Mouse (Mus musculus) neutrophil, adult 5-6 weeks (primary cell): ENCODE results near the gene Arid1b. TPM values are rescaled to one million over a fixed set of nuclear protein-coding genes. Genes with fewer than 3 reads are reported as not detected.

ENCODE experiments used
- ATAC-seq: fragments of 151-379, 151-347 bp; 2 replicates; pipeline ENCODE4 v1.8.0; 2017; ENCODE audit warnings: mild to moderate bottlenecking, moderate TSS enrichment; ENCODE audit not compliant: insufficient number of reproducible peaks, poor library complexity, low FRiP score, severe bottlenecking; ENCODE audit errors: extremely low read depth
- total RNA-seq: library from RNA; stranded (forward); fragments of 200-1000 nt; gene quantifications from 2 replicates; pipeline ENCODE4 v1.2.3, GENCODE M21; 2017

Gene Arid1b
- total RNA-seq, 1 experiment from 2014 or later: 54.9 TPM

DNA sequence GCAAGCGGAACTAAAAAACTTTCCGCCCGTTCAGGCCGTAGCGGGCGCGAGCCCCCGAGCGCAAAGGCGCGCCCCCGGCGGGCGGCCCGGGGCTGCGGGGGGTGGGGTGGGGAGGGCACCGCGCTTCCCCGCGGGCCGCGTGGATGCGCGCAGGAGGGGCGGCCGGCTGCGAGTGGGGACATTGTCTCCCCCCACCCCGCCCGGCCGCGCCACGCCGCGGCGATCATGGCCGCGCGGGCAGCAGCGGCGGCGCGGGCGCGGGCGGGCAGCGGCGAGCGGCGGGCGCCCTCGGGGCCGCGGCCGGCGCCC lies 326 bp downstream of the Arid1b start:
- no peak for ATAC-seq

DNA sequence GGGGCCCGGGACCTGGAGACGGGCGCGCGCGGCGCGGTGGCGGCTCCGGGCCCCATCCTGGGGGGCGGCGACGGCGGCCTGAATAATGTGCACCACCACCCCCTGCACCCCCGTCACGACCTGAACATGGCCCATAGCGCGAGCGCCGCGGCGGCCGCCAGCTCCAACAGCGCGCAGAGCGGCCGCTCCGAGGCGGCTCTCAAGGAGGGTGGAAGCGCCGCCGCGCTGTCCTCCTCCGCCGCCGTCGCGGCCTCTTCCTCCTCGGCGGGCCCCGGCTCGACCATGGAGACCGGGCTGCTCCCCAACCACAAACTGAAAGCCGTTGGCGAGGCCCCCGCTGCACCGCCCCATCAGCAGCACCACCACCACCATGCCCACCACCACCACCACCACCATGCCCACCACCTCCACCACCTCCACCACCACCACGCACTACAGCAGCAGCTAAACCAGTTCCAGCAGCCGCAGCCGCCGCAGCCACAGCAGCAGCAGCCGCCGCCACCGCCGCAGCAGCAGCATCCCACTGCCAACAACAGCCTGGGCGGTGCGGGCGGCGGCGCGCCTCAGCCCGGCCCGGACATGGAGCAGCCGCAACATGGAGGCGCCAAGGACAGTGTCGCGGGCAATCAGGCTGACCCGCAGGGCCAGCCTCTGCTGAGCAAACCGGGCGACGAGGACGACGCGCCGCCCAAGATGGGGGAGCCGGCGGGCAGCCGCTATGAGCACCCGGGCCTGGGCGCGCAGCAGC lies 855 bp downstream of the Arid1b start:
- ATAC-seq: 0 out of 2 replicates have a peak, but pooled peaks have one; percentile 14

DNA sequence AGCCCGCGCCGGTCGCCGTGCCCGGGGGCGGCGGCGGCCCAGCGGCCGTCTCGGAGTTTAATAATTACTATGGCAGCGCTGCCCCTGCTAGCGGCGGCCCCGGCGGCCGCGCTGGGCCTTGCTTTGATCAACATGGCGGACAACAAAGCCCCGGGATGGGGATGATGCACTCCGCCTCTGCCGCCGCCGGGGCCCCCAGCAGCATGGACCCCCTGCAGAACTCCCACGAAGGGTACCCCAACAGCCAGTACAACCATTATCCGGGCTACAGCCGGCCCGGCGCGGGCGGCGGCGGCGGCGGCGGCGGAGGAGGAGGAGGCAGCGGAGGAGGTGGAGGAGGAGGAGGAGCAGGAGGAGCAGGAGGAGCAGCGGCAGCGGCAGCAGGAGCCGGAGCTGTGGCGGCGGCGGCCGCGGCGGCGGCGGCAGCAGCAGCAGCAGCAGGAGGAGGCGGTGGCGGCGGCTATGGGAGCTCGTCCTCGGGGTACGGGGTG lies 1.5 kb downstream of the Arid1b start:
- 0 out of 2 replicates have a peak, but pooled peaks have one; percentile 3 for ATAC-seq

DNA sequence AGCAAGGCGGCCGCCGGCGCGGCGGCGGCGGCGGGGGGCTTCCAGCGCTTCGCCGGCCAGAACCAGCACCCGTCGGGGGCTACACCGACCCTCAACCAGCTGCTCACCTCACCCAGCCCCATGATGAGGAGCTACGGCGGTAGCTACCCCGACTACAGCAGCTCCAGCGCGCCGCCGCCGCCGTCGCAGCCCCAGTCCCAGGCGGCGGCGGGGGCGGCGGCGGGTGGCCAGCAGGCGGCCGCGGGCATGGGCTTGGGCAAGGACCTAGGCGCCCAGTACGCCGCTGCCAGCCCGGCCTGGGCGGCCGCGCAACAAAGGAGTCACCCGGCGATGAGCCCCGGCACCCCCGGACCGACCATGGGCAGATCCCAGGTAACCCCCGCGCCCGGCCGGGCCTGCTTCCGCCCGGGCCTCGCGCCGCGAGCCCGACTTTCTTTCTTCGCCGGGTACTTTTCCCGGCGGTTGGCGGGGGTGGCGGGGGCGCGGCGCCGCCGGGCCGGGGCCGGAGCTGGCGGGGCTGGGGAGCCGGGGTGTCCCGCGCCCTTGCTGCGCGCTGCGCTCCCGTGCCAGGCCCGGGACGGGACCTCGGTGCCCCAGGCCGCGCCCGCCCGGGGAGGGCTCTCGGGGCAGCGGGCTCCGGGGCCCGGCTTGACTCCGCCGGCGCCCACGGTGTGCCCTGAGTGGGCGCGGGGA lies 2.1 kb downstream of the Arid1b start:
- ATAC-seq: no peak

DNA sequence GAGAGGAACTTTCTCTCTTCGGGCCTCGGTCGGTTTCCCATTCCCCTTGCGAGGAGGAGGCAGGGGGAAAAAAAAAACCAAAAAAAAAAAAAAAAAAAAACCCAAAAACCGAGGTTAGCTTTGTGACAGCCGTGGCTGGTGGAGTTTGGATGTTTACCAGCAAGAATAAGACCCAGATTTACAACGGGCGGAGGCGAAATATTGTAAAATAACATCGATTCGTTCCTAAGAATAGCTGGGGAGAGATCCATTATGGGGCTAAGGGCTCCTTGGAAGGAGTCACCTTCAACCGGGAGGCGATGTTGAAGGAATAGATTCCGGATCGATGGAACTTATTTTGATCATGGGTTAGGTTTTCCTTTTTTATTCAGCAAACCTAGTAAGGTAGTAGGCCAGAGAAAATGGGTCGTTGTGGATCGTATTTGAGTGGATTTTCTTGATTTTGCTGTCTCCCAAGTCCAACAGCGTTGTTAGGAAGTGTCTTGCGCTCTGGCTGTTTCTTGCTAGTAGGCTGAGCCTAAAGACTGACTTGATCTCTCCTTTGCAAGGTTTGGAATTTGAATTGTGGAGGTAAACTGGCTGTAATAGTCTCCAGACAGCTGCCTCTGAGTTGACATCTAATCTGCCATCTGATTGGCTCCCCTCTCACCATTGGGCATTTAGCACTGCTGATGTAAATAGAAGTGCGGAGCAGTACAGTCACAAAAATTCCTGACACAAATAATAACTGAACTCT lies 2.9 kb downstream of the Arid1b start:
- ATAC-seq: no peak

DNA sequence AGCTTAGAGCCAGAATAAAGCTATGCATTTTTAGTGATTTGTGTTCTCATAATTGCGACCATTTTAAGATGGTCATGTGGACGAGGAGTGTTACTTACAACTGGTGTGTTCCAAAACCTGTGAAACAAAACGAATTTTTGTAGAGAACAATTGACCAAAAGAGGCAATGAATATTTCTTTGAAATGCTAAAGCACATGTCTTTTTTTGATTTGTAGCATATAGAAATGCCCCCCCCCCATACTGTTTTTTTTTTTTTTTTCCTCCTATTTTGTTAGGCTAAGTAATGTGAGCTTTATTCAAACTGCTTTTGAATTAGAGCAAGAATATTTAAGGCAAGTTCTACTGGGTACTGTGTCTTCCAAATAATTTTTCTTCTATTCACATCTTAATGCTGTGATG lies 3.8 kb downstream of the Arid1b start:
- no peak for ATAC-seq

DNA sequence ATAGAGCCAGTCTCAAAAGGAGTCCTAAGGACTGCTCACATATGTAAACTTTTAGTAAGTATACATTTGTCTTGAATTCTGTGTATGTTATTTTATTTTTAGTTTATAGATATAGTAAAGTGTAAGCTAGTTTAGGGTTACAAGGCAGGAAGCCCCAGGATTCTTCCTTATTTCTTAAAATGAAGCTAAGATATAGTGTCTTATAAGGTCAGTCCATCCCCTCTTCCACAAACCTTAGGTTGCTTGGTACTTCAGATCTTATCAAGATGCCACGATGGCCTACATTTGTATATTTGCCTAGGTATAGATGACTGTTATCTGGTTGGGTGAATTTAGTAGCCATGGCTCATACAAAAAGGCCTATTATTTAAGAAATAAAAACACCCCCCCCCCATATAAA lies 5.1 kb downstream of the Arid1b start:
- ATAC-seq: no peak

DNA sequence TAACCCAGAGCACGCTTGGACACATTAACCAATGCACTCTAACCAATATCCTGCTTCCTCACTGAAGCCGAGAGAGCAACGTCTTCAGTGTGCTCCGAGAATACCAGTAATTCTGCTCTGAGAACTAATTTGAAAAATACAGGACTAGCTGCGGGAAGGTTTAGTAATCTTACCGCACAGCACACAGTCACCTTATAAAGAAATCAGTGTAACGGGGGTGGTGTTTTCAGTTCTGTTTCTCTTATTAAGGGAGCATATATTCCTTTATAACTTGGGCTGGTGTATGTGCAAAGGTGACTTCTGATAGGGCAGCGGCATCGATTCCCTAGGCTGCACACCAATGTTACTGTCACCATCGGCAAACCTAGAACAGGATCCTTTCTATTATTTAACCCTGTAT lies 5.9 kb downstream of the Arid1b start:
- no peak for ATAC-seq

DNA sequence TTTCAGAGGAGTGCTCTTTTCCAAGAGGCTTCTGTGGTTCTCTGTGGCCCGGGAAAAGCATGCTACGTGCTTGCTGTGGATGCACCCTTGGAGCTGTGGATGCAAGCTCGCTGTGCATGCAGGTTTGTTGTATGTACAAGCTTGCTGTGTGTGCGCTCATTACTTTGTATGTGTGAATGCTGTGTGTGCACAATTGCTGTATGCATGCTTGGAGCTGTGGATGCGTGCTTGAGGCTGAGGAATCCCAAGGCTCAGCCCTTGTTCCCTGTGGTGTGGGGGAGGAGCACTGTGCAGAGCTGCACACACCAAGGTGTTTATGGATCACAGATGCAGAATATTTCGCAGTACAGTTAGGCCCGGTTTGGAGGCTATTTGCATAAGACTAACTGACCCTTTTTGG lies 6.7 kb downstream of the Arid1b start:
- ATAC-seq: no peak

DNA sequence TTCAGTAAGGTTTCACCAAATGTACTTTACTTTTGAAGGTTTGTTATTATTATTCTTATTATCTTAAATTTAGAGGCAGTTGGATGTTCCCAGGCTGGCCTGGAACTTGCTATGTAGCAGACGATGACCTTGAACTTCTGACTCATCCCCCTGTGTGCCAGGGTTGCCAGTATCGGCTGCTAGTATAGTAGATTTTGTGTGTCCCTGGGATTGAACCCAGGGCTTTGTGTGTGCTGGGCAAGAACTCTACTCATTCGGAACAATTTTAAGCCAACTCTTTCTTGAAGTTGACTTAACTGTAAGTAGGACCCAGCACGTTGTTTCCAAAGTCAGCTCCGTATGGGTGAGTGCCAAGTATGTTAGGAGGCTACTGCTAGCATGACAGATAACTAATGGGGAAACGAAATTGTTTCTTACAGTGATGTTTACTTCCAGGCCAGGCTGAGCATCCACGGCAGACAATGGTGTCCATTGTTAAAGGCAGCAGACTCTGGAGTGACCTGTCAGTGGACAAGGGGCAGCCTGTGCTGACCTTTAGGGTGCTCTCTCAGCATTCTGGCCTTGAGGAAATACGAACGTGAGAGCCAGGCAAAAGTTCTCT lies 7.5 kb downstream of the Arid1b start:
- no peak for ATAC-seq

DNA sequence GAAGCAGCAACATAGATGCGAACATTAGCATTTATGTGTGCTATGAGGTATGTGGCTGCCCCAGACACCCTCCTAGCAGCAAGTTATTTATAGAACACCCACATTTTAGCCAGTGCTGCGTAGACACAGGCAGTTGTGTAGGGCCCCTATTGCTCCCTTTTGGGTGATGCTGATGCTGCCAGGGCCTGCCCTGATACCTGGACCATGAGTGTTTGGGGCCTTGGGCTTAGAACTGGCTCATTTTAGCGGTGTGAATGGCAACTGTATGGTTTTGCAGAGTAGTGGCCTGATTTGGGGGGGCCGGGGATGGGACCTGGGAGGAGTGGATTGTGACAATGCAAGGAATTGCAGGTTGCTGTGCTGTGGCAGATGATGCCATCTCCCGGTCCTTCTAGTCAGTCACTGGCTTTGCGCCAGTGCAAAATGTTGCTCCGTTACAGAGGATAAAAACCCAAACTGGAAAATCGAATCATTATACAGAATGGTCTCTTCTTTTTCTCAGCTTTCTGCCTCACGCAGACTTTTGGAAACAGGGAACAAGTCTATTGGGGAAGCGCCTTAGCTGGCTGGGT lies 8.9 kb downstream of the Arid1b start:
- ATAC-seq: no peak

DNA sequence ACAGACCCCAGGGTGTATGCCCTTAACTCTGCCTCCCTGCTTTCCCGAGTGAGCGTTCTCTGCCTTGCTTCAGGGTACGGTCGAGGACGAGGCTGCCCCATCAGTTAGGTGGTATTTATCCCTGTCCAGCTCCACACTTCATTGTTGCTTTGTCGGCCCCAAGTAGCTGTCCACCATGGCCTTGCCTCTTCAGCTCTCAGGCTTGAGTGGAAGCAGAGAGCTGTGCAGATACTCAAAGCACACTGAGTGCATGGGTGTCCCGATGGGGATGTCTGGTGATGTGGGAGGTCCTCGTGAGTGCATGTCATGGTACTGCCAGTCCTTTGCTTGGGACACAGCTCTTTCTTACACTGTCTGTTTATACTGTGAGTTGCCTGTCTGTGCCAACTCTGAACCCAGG lies 10.1 kb downstream of the Arid1b start:
- ATAC-seq: no peak

DNA sequence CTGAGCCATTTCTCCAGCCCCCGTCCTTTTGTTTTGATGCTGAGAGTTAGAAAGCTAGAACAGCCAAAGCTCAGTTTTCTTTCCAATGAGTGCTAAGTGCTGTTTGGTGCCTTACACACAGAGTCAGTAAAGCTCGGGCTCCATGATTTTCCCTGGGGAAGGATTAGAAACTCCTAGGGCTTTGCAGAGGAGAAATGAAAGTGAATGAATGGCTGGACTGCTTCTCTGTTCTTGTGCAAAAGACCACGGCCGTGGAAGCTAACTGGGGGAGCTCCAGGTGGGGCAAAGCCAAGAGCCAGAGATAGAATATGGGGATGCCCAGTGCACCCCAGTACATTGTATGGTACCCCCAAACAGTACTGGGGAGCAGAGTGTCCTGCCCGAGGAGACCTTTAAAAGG lies 10.6 kb downstream of the Arid1b start:
- ATAC-seq: no peak

DNA sequence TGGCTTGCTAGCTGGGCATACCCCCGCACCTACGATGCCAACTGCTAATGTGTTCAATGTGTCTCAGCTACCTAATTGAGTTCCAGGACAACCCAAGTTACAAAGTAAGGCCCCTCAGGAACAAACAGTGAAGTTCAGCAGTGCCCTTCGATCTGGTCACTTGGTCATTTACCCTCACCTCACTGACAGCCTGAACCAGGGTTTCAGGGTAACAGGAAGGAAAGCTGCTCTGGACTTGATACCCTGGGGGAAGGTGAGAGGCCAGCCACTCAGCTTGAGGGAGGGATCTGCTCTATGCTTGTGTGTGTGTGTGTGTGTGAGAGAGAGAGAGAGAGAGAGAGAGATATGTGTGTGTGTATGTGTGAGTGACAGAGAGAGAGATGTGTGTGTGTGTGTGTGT lies 11.2 kb downstream of the Arid1b start:
- ATAC-seq: no peak

DNA sequence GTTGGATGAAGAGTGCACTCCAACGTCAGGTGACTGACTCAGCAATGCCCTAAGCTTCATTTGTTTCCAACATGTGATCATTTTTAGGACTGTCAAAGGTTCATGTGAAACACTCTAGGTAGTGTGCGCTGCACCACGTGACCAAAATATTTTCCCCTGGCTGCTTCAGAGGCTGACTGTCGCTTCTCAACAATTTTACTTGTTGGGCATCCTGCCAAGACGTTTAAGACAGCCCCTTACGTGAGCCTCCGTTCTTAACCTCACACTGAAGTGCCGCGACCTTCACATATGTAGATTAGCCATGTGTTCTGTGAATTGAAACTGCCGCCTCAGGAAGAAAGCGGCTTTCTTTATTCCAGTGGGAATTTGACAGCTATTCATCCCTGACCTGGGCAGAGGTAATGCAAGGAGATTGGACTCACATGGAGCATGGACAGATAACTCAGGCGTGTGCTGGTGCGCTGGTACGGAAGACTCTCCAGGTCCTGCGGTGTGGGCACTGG lies 13.1 kb downstream of the Arid1b start:
- ATAC-seq: peak; percentile 75

DNA sequence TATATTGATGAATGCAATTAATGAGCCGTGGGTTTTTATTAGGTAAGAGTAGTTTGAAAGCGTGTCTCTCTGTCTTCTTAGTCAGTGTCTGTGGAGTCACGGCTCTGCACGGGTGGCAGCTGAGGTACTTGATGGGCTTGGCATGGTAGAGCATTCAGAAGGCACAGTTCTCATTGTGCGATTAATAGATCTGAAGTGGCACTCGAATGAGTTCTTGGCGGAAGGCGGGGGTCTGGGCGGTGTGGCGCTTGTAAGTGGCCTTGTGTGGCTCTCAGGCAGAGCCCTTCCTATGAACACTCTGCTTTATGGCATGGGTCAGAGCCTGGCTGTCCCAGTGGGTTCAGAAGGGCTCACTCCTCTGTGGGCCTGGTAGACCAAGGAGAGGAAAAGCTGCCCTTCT lies 14.1 kb downstream of the Arid1b start:
- ATAC-seq: no peak

DNA sequence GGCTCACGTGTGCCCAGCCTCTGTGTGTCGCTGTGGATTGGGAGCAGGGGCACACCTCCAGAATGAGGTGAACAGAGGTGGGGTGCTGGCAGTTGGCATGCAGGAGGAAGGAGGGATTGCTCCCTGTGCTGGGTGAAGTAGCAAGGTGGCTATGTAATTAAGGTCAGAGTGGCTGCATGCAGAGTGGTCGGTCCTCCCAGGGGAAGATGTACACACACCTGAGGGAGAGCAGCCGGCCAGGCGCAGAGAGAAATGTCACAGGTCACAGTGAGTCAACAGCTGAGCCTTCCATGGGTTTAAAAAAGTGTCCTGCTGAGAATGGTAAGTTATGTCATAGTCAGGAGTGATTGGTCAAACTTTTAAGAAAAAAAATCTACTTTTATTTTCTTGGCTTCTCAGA lies 14.6 kb downstream of the Arid1b start:
- ATAC-seq: no peak

DNA sequence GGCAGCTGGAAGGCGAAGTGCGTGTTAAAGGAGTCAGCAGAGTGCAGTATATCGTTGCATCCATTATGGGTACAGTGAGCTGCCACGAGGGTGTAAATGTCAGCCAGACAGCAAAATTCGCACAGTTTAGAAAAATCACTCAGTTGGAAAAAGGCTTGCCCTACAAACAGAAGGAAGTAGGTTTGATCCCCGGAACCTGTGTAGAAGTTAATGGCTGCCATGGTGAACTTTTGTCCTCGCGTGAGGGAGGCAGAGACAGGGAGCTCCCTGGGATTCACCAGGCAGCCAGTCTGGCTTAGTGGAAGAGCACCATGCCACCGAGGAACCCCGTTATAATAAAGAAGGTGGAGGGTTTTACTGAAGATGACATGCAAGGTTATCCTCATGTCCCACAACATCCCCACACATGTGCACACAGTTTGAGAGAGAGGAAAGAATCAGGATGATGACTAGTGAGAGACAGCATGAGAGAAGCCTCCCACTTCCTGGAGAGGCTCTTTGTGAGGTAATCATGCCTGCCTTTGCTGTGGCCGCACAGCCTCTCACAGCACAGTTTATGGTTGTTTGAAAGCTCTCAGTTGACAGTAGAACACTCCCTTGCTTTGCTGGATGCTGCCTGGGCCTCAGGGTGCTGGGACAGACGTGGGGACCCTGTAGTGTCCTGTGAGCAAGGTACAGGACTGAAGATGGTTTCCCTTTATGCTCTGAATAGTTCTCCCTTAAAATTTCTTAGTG lies 15.6 kb downstream of the Arid1b start:
- ATAC-seq: no peak
